Comparison of ENCODE assay signal across 10 mouse cellular contexts in genomic region chr2:163710606-163711159, GRCm38 (mm10). TPM values are rescaled to one million over a fixed set of nuclear protein-coding genes. Genes with fewer than 3 reads are reported as not detected.
A peak's percentile ranks its signal among the peaks of the same experiment; 100 is the strongest.
DNase-seq lines count a peak whose midpoint lies in the region; ATAC-seq lines count a peak whose summit lies in the region.
"Had no signal": no experiment of that assay in that cellular context is flagged by ENCODE, and none has a peak within 500 bp of the region (broad histone marks: within the 10 kb centered on the region; RNA-seq: fewer than 3 reads in every experiment).

No protein-coding gene starts in this region.

- H3K27me3 ChIP-seq in liver, embryonic 12.5 days (replicated peaks), result no peaks in the 10 kb centered on the region
- H3K27me3 ChIP-seq in liver, embryonic 11.5 days (replicated peaks; ENCODE audit: control insufficient read depth, insufficient read depth, low read length), result no peaks in the 10 kb centered on the region
- no peaks in the 10 kb centered on the region for H3K27me3 ChIP-seq in heart, embryonic 11.5 days (ENCODE audit: control insufficient read depth, insufficient read depth, low read length)
- H3K27me3 ChIP-seq in embryonic facial prominence, embryonic 10.5 days (replicated peaks; ENCODE audit: low read depth, poor library complexity, severe bottlenecking), result no peaks in the 10 kb centered on the region
- H3K27me3 ChIP-seq: intestine, embryonic 15.5 days had no signal

- peaks cover 24% of the 10 kb centered on the region for H3K36me3 ChIP-seq in liver, embryonic 12.5 days
- H3K36me3 ChIP-seq in liver, embryonic 11.5 days (ENCODE audit: control insufficient read depth, insufficient read depth, low read length), result no peaks in the 10 kb centered on the region
- H3K36me3 ChIP-seq in heart, embryonic 11.5 days (ENCODE audit: control insufficient read depth, insufficient read depth, low read length), result no peaks in the 10 kb centered on the region
- H3K36me3 ChIP-seq in embryonic facial prominence, embryonic 10.5 days (replicated peaks), result peaks cover 29% of the 10 kb centered on the region
- H3K36me3 ChIP-seq: intestine, embryonic 15.5 days had no signal

- H3K27ac ChIP-seq in liver, embryonic 12.5 days, result no peak overlapping the region
- no peak overlapping the region for H3K27ac ChIP-seq in liver, embryonic 11.5 days (ENCODE audit: low read depth, low read length)
- peak overlapping the region; percentile 88 for H3K27ac ChIP-seq in brown adipose tissue, adult 24 weeks (replicated peaks; ENCODE audit: low read depth, low read length)
- peak overlapping the region; percentile 62; the same call in 1 of the 2 replicates for H3K27ac ChIP-seq in heart, embryonic 11.5 days (ENCODE audit: low read depth, low read length)
- H3K27ac ChIP-seq in embryonic facial prominence, embryonic 10.5 days (replicated peaks), result no peak overlapping the region
- H3K27ac ChIP-seq: intestine, embryonic 15.5 days had no signal

- H3K4me3 ChIP-seq in liver, embryonic 12.5 days, result no peak overlapping the region
- H3K4me3 ChIP-seq in liver, embryonic 11.5 days (ENCODE audit: low read depth, low read length), result no peak overlapping the region
- H3K4me3 ChIP-seq in brown adipose tissue, adult 24 weeks (ENCODE audit: insufficient read depth, low read depth, low read length), result no peak overlapping the region
- no peak overlapping the region for H3K4me3 ChIP-seq in heart, embryonic 11.5 days (ENCODE audit: low read depth, low read length)
- H3K4me3 ChIP-seq in embryonic facial prominence, embryonic 10.5 days, result no peak overlapping the region
- H3K4me3 ChIP-seq: intestine, embryonic 15.5 days had no signal

- peaks cover 52% of the 10 kb centered on the region for H3K4me1 ChIP-seq in liver, embryonic 12.5 days
- peaks cover 8% of the 10 kb centered on the region for H3K4me1 ChIP-seq in liver, embryonic 11.5 days (replicated peaks; ENCODE audit: control insufficient read depth, insufficient read depth, low read length)
- peaks cover 16% of the 10 kb centered on the region for H3K4me1 ChIP-seq in brown adipose tissue, adult 24 weeks (ENCODE audit: control insufficient read depth, insufficient read depth, insufficient read length, low read length)
- H3K4me1 ChIP-seq in heart, embryonic 11.5 days (ENCODE audit: control insufficient read depth, insufficient read depth, low read length), result peaks cover 37% of the 10 kb centered on the region
- peaks cover 2% of the 10 kb centered on the region; the same call in 1 of the 2 replicates for H3K4me1 ChIP-seq in embryonic facial prominence, embryonic 10.5 days

- 63% methylated on average over 5 of the region's 5 CpGs for WGBS in liver, embryonic 12.5 days (ENCODE audit: insufficient replicate concordance)
- 70% methylated on average over 5 of the region's 5 CpGs for WGBS in liver, embryonic 11.5 days
- WGBS in heart, embryonic 11.5 days (ENCODE audit: insufficient replicate concordance), result 70% methylated on average over 5 of the region's 5 CpGs
- WGBS in embryonic facial prominence, embryonic 10.5 days, result 84% methylated on average over 5 of the region's 5 CpGs

- no peak for ATAC-seq in liver, embryonic 12.5 days
- no peak for ATAC-seq in liver, embryonic 11.5 days (replicated peaks; ENCODE audit: low FRiP score)
- no peak for ATAC-seq in heart, embryonic 11.5 days (replicated peaks; ENCODE audit: insufficient number of reproducible peaks, low FRiP score, low TSS enrichment)
- ATAC-seq: intestine, embryonic 15.5 days had no signal

- H3K4me2 ChIP-seq in liver, embryonic 12.5 days, result no peak overlapping the region
- H3K4me2 ChIP-seq in liver, embryonic 11.5 days, result no peak overlapping the region
- H3K4me2 ChIP-seq in heart, embryonic 11.5 days, result no peak overlapping the region
- H3K4me2 ChIP-seq: intestine, embryonic 15.5 days had no signal

- no peaks in the 10 kb centered on the region for H3K9me3 ChIP-seq in liver, embryonic 12.5 days (replicated peaks)
- H3K9me3 ChIP-seq in liver, embryonic 11.5 days (ENCODE audit: control insufficient read depth, low read length), result no peaks in the 10 kb centered on the region
- no peaks in the 10 kb centered on the region for H3K9me3 ChIP-seq in heart, embryonic 11.5 days (replicated peaks; ENCODE audit: control insufficient read depth, low read length)
- no peaks in the 10 kb centered on the region for H3K9me3 ChIP-seq in embryonic facial prominence, embryonic 10.5 days
- H3K9me3 ChIP-seq: intestine, embryonic 15.5 days had no signal

- peak overlapping the region; percentile 24; the same call in 1 of the 2 replicates for H3K9ac ChIP-seq in liver, embryonic 12.5 days
- H3K9ac ChIP-seq in liver, embryonic 11.5 days (ENCODE audit: low read depth, low read length), result no peak overlapping the region
- no peak overlapping the region for H3K9ac ChIP-seq in heart, embryonic 11.5 days (ENCODE audit: low read depth, low read length)
- H3K9ac ChIP-seq: intestine, embryonic 15.5 days had no signal

- no peak for DNase-seq in liver, embryonic 11.5 days (ENCODE audit: low spot score)
- DNase-seq in lung, postnatal 10 days, result peak; percentile 57
- DNase-seq in cerebellum, postnatal 25 days, result no peak
- no peak for DNase-seq in embryonic facial prominence, embryonic 10.5 days (ENCODE audit: low spot score)
- DNase-seq in frontal cortex, adult 2 months (ENCODE audit: extremely low spot score in 1 of 2, low spot score in 1 of 2), result no peak
- DNase-seq: gastrocnemius, postnatal 36 days had no signal

RNA-seq across cellular contexts. Expression of gene Ada, which starts 39.4 kb away (rescaled TPM):
- polyA plus RNA-seq in liver, embryonic 12.5 days (2016; fragmentation: Nextera tagmentation; extraction: Ambion mirVana), result 6.6 and 6.7 TPM in 2 replicates
- 10.2 and 11.3 TPM in 2 replicates for polyA plus RNA-seq in liver, embryonic 11.5 days (2014; fragmentation: Nextera tagmentation; extraction: Ambion mirVana)
- 0.88 TPM in 1 of 2 replicates, not detected in the other for polyA plus RNA-seq in brown adipose tissue, adult 24 weeks (2012; ENCODE audit: insufficient read depth, insufficient read length, missing spikeins)
- 3.8 and 4.3 TPM in 2 replicates for polyA plus RNA-seq in heart, embryonic 11.5 days (2014; fragmentation: Nextera tagmentation; extraction: Ambion mirVana)
- 9.7 and 11.1 TPM in 2 replicates for polyA plus RNA-seq in embryonic facial prominence, embryonic 10.5 days (2016; fragmentation: Nextera tagmentation; extraction: Ambion mirVana)
- polyA plus RNA-seq in frontal cortex, adult 2 months (2012; rRNA removed), result 1.4 and 1.6 TPM in 2 replicates

RNA-seq across cellular contexts. Expression of gene Pkig, which starts 52.5 kb away (rescaled TPM):
- 133 and 134 TPM in 2 replicates for polyA plus RNA-seq in liver, embryonic 12.5 days (2016; fragmentation: Nextera tagmentation; extraction: Ambion mirVana)
- 178 and 186 TPM in 2 replicates for polyA plus RNA-seq in liver, embryonic 11.5 days (2014; fragmentation: Nextera tagmentation; extraction: Ambion mirVana)
- 9.5 and 19.7 TPM in 2 replicates for polyA plus RNA-seq in brown adipose tissue, adult 24 weeks (2012; ENCODE audit: insufficient read depth, insufficient read length, missing spikeins)
- 249 and 252 TPM in 2 replicates for polyA plus RNA-seq in heart, embryonic 11.5 days (2014; fragmentation: Nextera tagmentation; extraction: Ambion mirVana)
- 189 and 194 TPM in 2 replicates for polyA plus RNA-seq in embryonic facial prominence, embryonic 10.5 days (2016; fragmentation: Nextera tagmentation; extraction: Ambion mirVana)
- 194 and 214 TPM in 2 replicates for polyA plus RNA-seq in frontal cortex, adult 2 months (2012; rRNA removed)

Comparison
In these comparisons a context has a peak if more than half of its experiments do, and no peak if none do; other contexts are left out.
1. H3K27ac ChIP-seq: peak in brown adipose tissue, adult 24 weeks (single experiment) and heart, embryonic 11.5 days (single experiment); none in liver, embryonic 12.5 days (single experiment), liver, embryonic 11.5 days (single experiment) and embryonic facial prominence, embryonic 10.5 days (single experiment).